Mouse (Mus musculus) midbrain, postnatal 0 days (tissue): Measurements from ENCODE around the gene Tenm2. TPM values are rescaled to one million over a fixed set of nuclear protein-coding genes. Genes with fewer than 3 reads are reported as not detected.

Experiments used
- ATAC-seq: fragments of 200-750 bp; cut with Nextera tagmentation; 2 replicates; pipeline ENCODE4 v1.8.0; 2017; ENCODE audit warnings: moderate number of reproducible peaks, mild to moderate bottlenecking, moderate TSS enrichment, moderate library complexity; ENCODE audit not compliant: low FRiP score
- DNase-seq: peaks from one replicate; pipeline ENCODE4 v3.0.0-alpha.2; 2015; ENCODE audit warnings: low spot score
- H3K27ac ChIP-seq: fragments of 300-500 bp; sonication (generic); 2 replicates; pipeline ENCODE4 v1.5.1; 2014; ENCODE audit warnings: low read depth, mild to moderate bottlenecking, low read length, mixed read lengths
- H3K27me3 ChIP-seq: fragments of 300-500 bp; sonication (generic); 2 replicates; pipeline ENCODE4 v1.6.1; 2014; ENCODE audit warnings: low read length, control low read depth, mixed read lengths; ENCODE audit not compliant: insufficient read depth
- H3K36me3 ChIP-seq: fragments of 300-500 bp; sonication (generic); 2 replicates; pipeline ENCODE4 v1.6.1; 2014; ENCODE audit warnings: low read length, control low read depth, mixed read lengths; ENCODE audit not compliant: insufficient read depth
- H3K4me1 ChIP-seq: fragments of 300-500 bp; sonication (generic); 2 replicates; pipeline ENCODE4 v1.6.1; 2014; ENCODE audit warnings: mild to moderate bottlenecking, control low read depth, antibody characterized with exemption, low read length, mixed read lengths; ENCODE audit not compliant: insufficient read depth
- H3K4me2 ChIP-seq: fragments of 300-500 bp; sonication (generic); 2 replicates; pipeline ENCODE4 v1.6.1; 2014; ENCODE audit warnings: low read depth, mild to moderate bottlenecking, low read length, mixed read lengths; ENCODE audit not compliant: poor library complexity, severe bottlenecking
- H3K4me3 ChIP-seq: fragments of 300-500 bp; sonication (generic); 2 replicates; pipeline ENCODE4 v1.5.1; 2014; ENCODE audit warnings: low read depth, mild to moderate bottlenecking, low read length, moderate library complexity
- H3K9ac ChIP-seq: fragments of 300-500 bp; sonication (generic); replicated peaks from 2 replicates; pipeline ENCODE4 v1.6.1; 2014; ENCODE audit warnings: mild to moderate bottlenecking, low read length, moderate library complexity, mixed read lengths; ENCODE audit not compliant: poor library complexity, severe bottlenecking
- H3K9me3 ChIP-seq: fragments of 300-500 bp; sonication (generic); 2 replicates; pipeline ENCODE4 v1.6.1; 2016; ENCODE audit warnings: low read length, control low read depth
- CTCF ChIP-seq: IDR thresholded peaks from 2 replicates; pipeline ENCODE4 v1.5.1; 2016; ENCODE audit warnings: antibody characterized with exemption, mild to moderate bottlenecking
- WGBS: fragments of 180-500 bp; shearing (Covaris S2); extraction: QIAGEN DNeasy Blood & Tissue Kit; methylation state at CpG from one replicate; pipeline ENCODE4 v1.1.7; 2014; 5-methylcytosine and 5-hydroxymethylcytosine counted together
- polyA plus RNA-seq: library from polyadenylated mRNA; unstranded; fragments of >200 nt; fragmentation: Nextera tagmentation; extraction: Ambion mirVana; gene quantifications from 2 replicates; pipeline ENCODE4 v1.2.1, GENCODE M21; 2015
- total RNA-seq: library from RNA; depleted of rRNA; stranded (reverse); fragments of >200 nt; gene quantifications from 2 replicates; pipeline ENCODE4 v1.2.3, GENCODE M21; 2014

Gene Tenm2
- total and polyA plus RNA-seq, 2 experiments from 2014 or later: 62.6 to 138 TPM

DNA sequence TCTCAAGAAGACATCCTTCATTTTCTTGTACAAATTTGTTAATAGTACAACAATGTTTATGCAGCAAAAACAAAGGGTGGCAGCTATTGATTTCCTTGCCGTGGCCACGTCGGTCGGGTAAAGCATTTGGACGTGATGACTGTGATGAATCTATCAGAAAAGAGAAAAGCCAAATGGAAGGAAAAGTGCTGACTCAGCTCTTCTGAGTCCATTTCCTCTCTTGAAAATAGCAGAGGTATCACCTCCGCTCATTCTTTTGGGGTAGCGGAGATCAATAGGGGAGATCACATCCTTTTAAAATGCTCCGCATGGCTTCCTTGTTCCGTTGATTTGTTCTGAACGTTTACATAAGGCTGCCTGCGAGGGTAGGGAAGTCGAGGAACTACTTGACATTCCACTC, 1090.7 kb downstream of the Tenm2 start:
- no peak for DNase-seq
- WGBS: 77% methylated on average over 12 of the region's 12 CpGs
- no peak overlapping the region for H3K9ac ChIP-seq
- H3K4me2 ChIP-seq: no peak overlapping the region
- H3K4me3 ChIP-seq: no peak overlapping the region
- no peak for TF ChIP-seq CTCF
- no peaks in the 10 kb centered on the region for H3K9me3 ChIP-seq
- no peak for ATAC-seq
- no peaks in the 10 kb centered on the region for H3K4me1 ChIP-seq
- no peaks in the 10 kb centered on the region for H3K36me3 ChIP-seq
- no peak overlapping the region for H3K27ac ChIP-seq
- no peaks in the 10 kb centered on the region for H3K27me3 ChIP-seq

DNA sequence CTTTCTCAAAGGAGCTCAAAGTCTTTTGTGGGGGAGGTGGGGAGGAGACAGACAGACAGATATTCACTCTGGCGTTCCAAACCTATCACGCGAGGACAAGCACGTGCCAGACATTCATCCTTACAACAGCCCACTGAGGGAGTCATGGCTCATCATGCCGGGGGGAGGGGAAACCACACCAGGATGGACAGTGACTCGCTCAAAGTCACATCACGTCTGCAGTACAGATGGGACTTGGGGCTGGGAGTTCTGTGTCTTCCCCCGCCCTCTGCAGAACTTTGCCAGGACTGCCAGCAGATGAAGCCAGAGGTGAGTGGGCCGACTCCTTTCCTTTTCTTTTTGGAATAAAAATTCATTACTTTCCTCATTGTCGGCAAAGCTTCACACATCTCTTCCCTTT, 1095.4 kb downstream of the Tenm2 start:
- ATAC-seq (no peak; the same call in 1 of the 2 replicates), DNase-seq (no peak)
- 73% methylated on average over 10 of the region's 10 CpGs for WGBS
- H3K36me3 ChIP-seq: peaks cover 3% of the 10 kb centered on the region; the same call in 1 of the 2 replicates
- H3K4me3 ChIP-seq: no peak overlapping the region
- no peak for TF ChIP-seq CTCF
- H3K4me2 ChIP-seq: no peak overlapping the region
- H3K4me1 ChIP-seq: peaks cover 2% of the 10 kb centered on the region
- no peaks in the 10 kb centered on the region for H3K27me3 ChIP-seq
- H3K9ac ChIP-seq: no peak overlapping the region
- no peak overlapping the region for H3K27ac ChIP-seq
- no peaks in the 10 kb centered on the region for H3K9me3 ChIP-seq

DNA sequence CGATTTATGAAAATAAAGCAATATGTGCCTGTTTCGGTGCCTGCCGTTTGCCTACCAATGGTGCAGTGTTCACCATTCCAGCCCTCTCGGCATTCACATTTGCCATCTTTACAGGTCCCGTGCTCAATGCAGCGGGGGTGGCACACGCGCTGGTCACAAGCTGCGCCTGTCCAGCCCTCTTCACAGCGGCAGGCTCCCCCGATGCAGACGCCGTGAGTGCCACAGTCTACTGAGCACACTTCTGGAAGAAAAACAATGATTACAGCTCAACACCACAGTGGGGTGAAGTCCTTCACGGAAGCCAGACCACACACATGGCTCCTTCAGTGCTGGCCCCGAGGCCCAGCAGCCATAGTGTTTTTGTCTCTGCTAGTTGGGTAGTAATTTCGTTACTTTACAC, 1096.2 kb downstream of the Tenm2 start:
- peaks cover 2% of the 10 kb centered on the region for H3K4me1 ChIP-seq
- WGBS: 60% methylated on average over 16 of the region's 16 CpGs
- ATAC-seq: no peak

GRCm38 (mm10) chr11:36137840-36138239, 1097.9 kb downstream of the Tenm2 start:
- H3K27me3 ChIP-seq: no peaks in the 10 kb centered on the region
- peaks cover 2% of the 10 kb centered on the region for H3K4me1 ChIP-seq
- no peaks in the 10 kb centered on the region for H3K9me3 ChIP-seq
- no peak overlapping the region for H3K27ac ChIP-seq
- 63% methylated on average over 4 of the region's 4 CpGs for WGBS
- H3K36me3 ChIP-seq: peaks cover 3% of the 10 kb centered on the region; the same call in 1 of the 2 replicates
- DNase-seq (peak; percentile 81), ATAC-seq (0 out of 2 replicates have a peak, but pooled peaks have one; percentile 20)
- no peak for TF ChIP-seq CTCF
- H3K4me2 ChIP-seq: no peak overlapping the region
- H3K9ac ChIP-seq: no peak overlapping the region
- no peak overlapping the region for H3K4me3 ChIP-seq

More for the DNA sequence above, 1096.2 kb downstream of the Tenm2 start:
- H3K9ac ChIP-seq: no peak overlapping the region
- H3K4me3 ChIP-seq: no peak overlapping the region
- no peaks in the 10 kb centered on the region for H3K9me3 ChIP-seq
- H3K4me2 ChIP-seq: no peak overlapping the region
- TF ChIP-seq CTCF: no peak
- H3K27ac ChIP-seq: no peak overlapping the region
- no peak for DNase-seq
- no peaks in the 10 kb centered on the region for H3K27me3 ChIP-seq
- H3K36me3 ChIP-seq: peaks cover 3% of the 10 kb centered on the region; the same call in 1 of the 2 replicates

GRCm38 (mm10) chr11:36137276-36137675, 1098.5 kb downstream of the Tenm2 start:
- ATAC-seq (no peak), DNase-seq (peak; percentile 53)
- 73% methylated on average over 6 of the region's 6 CpGs for WGBS
- peaks cover 3% of the 10 kb centered on the region; the same call in 1 of the 2 replicates for H3K36me3 ChIP-seq
- H3K4me2 ChIP-seq: no peak overlapping the region
- no peak overlapping the region for H3K4me3 ChIP-seq
- no peak overlapping the region for H3K9ac ChIP-seq
- H3K27me3 ChIP-seq: no peaks in the 10 kb centered on the region
- TF ChIP-seq CTCF: no peak
- peaks cover 2% of the 10 kb centered on the region for H3K4me1 ChIP-seq
- no peaks in the 10 kb centered on the region for H3K9me3 ChIP-seq
- H3K27ac ChIP-seq: no peak overlapping the region

DNA sequence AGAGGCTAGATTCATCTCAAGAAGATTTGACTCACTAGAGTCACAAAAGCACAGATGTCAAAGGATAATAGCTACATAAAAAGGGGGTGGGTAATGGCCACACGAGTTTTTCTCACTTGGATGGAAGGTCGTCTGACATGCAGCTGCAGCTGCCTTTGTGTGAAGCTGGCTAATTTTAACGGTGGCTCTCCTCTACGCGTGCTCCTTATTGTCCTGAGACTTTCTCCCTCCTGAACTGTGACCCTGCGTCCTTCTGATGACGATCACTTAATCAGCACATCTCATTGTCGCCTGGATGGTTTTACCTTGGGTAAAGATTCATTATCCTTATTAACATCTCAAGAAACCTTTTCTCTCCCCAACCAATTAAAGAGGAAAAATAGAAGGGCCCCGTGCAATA, 1101.1 kb downstream of the Tenm2 start:
- H3K9me3 ChIP-seq: no peaks in the 10 kb centered on the region
- H3K4me1 ChIP-seq: peaks cover 2% of the 10 kb centered on the region
- no peak overlapping the region for H3K9ac ChIP-seq
- H3K4me2 ChIP-seq: no peak overlapping the region
- no peaks in the 10 kb centered on the region for H3K27me3 ChIP-seq
- no peak overlapping the region for H3K27ac ChIP-seq
- 33% methylated on average over 9 of the region's 9 CpGs for WGBS
- DNase-seq: no peak
- no peak for TF ChIP-seq CTCF
- no peak overlapping the region for H3K4me3 ChIP-seq
- ATAC-seq: no peak
- H3K36me3 ChIP-seq: peaks cover 3% of the 10 kb centered on the region; the same call in 1 of the 2 replicates
